Mouse (Mus musculus) lung, postnatal 0 days (tissue): Measurements from ENCODE around the gene Grid2. TPM values are rescaled to one million over a fixed set of nuclear protein-coding genes. Genes with fewer than 3 reads are reported as not detected.

Source experiments
- ATAC-seq: fragments of 200-750 bp; cut with Nextera tagmentation; 2 replicates; pipeline ENCODE4 v1.8.0; 2017; ENCODE audit warnings: moderate library complexity
- DNase-seq: peaks from one replicate; pipeline ENCODE4 v3.0.0-alpha.2; 2016; ENCODE audit warnings: low spot score
- H3K27ac ChIP-seq: fragments of 300-500 bp; sonication (generic); 2 replicates; pipeline ENCODE4 v1.5.1; 2014; ENCODE audit warnings: antibody characterized with exemption, mild to moderate bottlenecking, low read length, mixed read lengths
- H3K27me3 ChIP-seq: fragments of 300-500 bp; sonication (generic); replicated peaks from 2 replicates; pipeline ENCODE4 v1.6.1; 2014; ENCODE audit warnings: low read length, mixed read lengths; ENCODE audit not compliant: insufficient read depth
- H3K36me3 ChIP-seq: fragments of 300-500 bp; sonication (generic); 2 replicates; pipeline ENCODE4 v1.6.1; 2014; ENCODE audit warnings: low read length, mixed read lengths; ENCODE audit not compliant: insufficient read depth
- H3K4me1 ChIP-seq: fragments of 300-500 bp; sonication (generic); 2 replicates; pipeline ENCODE4 v1.6.1; 2014; ENCODE audit warnings: antibody characterized with exemption, low read depth, low read length, mixed read lengths; ENCODE audit not compliant: insufficient read depth
- H3K4me2 ChIP-seq: fragments of 300-500 bp; sonication (generic); replicated peaks from 2 replicates; pipeline ENCODE4 v1.6.1; 2014; ENCODE audit warnings: low read depth, mild to moderate bottlenecking, low read length, moderate library complexity, mixed read lengths
- H3K4me3 ChIP-seq: fragments of 300-500 bp; sonication (generic); 2 replicates; pipeline ENCODE4 v1.5.1; 2014; ENCODE audit warnings: low read depth, low read length
- H3K9ac ChIP-seq: fragments of 300-500 bp; sonication (generic); replicated peaks from 2 replicates; pipeline ENCODE4 v1.6.1; 2014; ENCODE audit warnings: low read depth, mild to moderate bottlenecking
- H3K9me3 ChIP-seq: fragments of 300-500 bp; sonication (generic); 2 replicates; pipeline ENCODE4 v1.6.1; 2016; ENCODE audit warnings: low read length, mixed read lengths
- CTCF ChIP-seq: IDR thresholded peaks from 2 replicates; pipeline ENCODE4 v1.5.1; 2016; ENCODE audit warnings: antibody characterized with exemption, mild to moderate bottlenecking
- EP300 ChIP-seq: IDR thresholded peaks from 2 replicates; pipeline ENCODE4 v1.6.1; 2016; ENCODE audit warnings: antibody characterized with exemption, mild to moderate bottlenecking, control low read depth
- WGBS: fragments of 180-500 bp; shearing (Covaris S2); extraction: QIAGEN DNeasy Blood & Tissue Kit; methylation state at CpG from one replicate; pipeline ENCODE4 v1.1.7; 2014; 5-methylcytosine and 5-hydroxymethylcytosine counted together
- polyA plus RNA-seq: library from polyadenylated mRNA; unstranded; fragments of >200 nt; fragmentation: Nextera tagmentation; extraction: Ambion mirVana; gene quantifications from 2 replicates; pipeline ENCODE4 v1.2.1, GENCODE M21; 2015

The Grid2 gene
- polyA plus RNA-seq, 1 experiment from 2014 or later = 0.45 TPM

- no peak for DNase-seq
- no peaks in the 10 kb centered on the region for H3K9me3 ChIP-seq
- under 1% methylated on average over 53 of the region's 53 CpGs for WGBS
- 0 out of 2 replicates have a peak, but pooled peaks have one; percentile 21 for ATAC-seq
- no peak overlapping the region for H3K9ac ChIP-seq
- H3K4me2 ChIP-seq = peak overlapping the region; percentile 72
- H3K27me3 ChIP-seq = peaks cover 45% of the 10 kb centered on the region
- peak overlapping the region; percentile 41 for H3K4me3 ChIP-seq
- peaks cover 11% of the 10 kb centered on the region for H3K4me1 ChIP-seq
- no peak for TF ChIP-seq CTCF
- no peak for TF ChIP-seq EP300
- H3K36me3 ChIP-seq = no peaks in the 10 kb centered on the region
- no peak overlapping the region for H3K27ac ChIP-seq
These were observed 1473.7 kb downstream of the Grid2 start for GRCm38 (mm10) chr6:64729231-64730011.

DNA sequence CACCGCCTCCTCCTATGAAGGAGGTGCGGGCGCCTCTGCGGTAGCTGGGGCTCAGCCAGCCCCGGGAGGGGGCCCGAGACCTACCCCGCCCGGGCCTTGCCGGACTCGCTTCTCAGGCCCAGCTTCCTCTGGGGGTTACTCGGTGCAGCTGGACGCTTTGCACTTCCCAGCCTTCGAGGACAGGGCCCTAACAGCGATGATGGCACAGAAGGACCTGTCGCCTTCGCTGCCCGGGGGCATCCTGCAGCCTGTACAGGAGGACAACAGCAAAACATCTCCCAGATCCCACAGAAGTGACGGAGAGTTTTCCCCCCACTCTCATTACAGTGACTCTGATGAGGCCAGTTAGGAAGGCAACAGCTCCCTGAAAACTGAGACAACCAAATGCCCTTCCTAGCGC is 1474.4 kb downstream of the Grid2 start:
- TF ChIP-seq CTCF (no peak), EP300 (no peak)
- DNase-seq = no peak
- Histone ChIP-seq H3K4me1 (peaks cover 11% of the 10 kb centered on the region), H3K4me2 (peak overlapping the region; percentile 72), H3K27me3 (peaks cover 51% of the 10 kb centered on the region), H3K36me3 (no peaks in the 10 kb centered on the region), H3K4me3 (peak overlapping the region; percentile 41; the same call in 1 of the 2 replicates), H3K9ac (no peak overlapping the region), H3K27ac (no peak overlapping the region), H3K9me3 (no peaks in the 10 kb centered on the region)
- ATAC-seq = no peak
- WGBS = under 1% methylated on average over 19 of the region's 19 CpGs

DNA sequence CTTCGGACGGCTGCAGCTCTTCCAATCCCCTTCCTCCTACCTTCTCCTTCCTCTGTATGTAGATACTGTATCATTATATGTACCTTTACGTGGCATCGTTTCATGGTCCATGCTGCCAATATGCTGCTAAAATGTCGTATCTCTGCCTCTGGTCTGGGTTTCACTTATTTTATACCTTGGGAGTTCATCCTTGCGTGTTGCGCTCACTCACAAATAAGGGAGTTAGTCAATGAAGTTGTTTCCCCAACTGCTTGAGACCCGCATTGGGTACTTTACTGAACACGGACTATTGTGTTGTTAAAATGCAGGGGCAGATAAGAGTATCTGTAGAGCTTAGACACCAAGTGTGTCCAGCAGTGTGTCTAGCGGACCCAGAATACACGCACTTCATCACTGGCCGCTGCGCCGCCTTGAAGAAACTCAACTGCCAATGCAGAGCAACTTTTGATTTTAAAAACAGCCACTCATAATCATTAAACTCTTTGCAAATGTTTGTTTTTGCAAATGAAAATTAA is 1474.9 kb downstream of the Grid2 start:
- TF ChIP-seq EP300 (no peak), CTCF (no peak)
- Histone ChIP-seq H3K27ac (no peak overlapping the region), H3K27me3 (peaks cover 57% of the 10 kb centered on the region), H3K4me3 (no peak overlapping the region), H3K4me2 (no peak overlapping the region), H3K9ac (no peak overlapping the region), H3K36me3 (no peaks in the 10 kb centered on the region), H3K4me1 (peaks cover 11% of the 10 kb centered on the region), H3K9me3 (no peaks in the 10 kb centered on the region)
- ATAC-seq (no peak), DNase-seq (no peak)
- WGBS = 5% methylated on average over 14 of the region's 14 CpGs

DNA sequence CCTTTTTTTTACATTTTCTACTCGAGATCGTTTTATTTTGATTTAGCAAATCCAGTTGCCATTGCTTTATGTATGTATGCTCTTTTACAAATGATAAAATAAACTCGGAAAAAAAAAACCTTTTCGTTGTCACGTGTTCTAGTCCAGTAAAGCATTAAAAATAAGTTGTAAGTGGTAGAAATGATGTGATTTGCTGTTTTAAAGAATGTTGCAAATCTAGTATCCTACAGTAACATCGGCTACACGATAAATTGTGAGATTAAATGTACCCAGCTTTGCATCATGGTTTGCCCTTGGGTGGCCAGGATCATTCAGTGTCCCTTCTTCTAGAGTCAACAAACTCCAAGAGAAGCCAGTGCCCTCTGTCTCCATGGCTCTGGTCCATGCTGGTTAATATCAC is 1475.5 kb downstream of the Grid2 start:
- no peaks in the 10 kb centered on the region for H3K9me3 ChIP-seq
- H3K27me3 ChIP-seq = peaks cover 57% of the 10 kb centered on the region
- TF ChIP-seq EP300 = no peak
- TF ChIP-seq CTCF = no peak
- ATAC-seq (no peak), DNase-seq (no peak)
- H3K4me2 ChIP-seq = no peak overlapping the region
- H3K9ac ChIP-seq = no peak overlapping the region
- 10% methylated on average over 7 of the region's 7 CpGs for WGBS
- no peak overlapping the region for H3K4me3 ChIP-seq
- no peaks in the 10 kb centered on the region for H3K36me3 ChIP-seq
- peaks cover 11% of the 10 kb centered on the region for H3K4me1 ChIP-seq
- H3K27ac ChIP-seq = no peak overlapping the region

- H3K27me3 ChIP-seq = peaks cover 57% of the 10 kb centered on the region
- no peak overlapping the region for H3K4me2 ChIP-seq
- no peaks in the 10 kb centered on the region for H3K36me3 ChIP-seq
- ATAC-seq (no peak), DNase-seq (no peak)
- WGBS = 7% methylated on average over 8 of the region's 8 CpGs
- no peak overlapping the region for H3K4me3 ChIP-seq
- no peak overlapping the region for H3K27ac ChIP-seq
- TF ChIP-seq CTCF (no peak), EP300 (no peak)
- H3K4me1 ChIP-seq = peaks cover 11% of the 10 kb centered on the region
- H3K9me3 ChIP-seq = no peaks in the 10 kb centered on the region
- no peak overlapping the region for H3K9ac ChIP-seq
These were observed 1476.1 kb downstream of the Grid2 start for GRCm38 (mm10) chr6:64731621-64732320.

- Histone ChIP-seq H3K36me3 (no peaks in the 10 kb centered on the region), H3K4me2 (no peak overlapping the region), H3K27ac (no peak overlapping the region), H3K27me3 (peaks cover 49% of the 10 kb centered on the region), H3K9me3 (no peaks in the 10 kb centered on the region), H3K4me1 (peaks cover 11% of the 10 kb centered on the region), H3K9ac (no peak overlapping the region), H3K4me3 (no peak overlapping the region)
- TF ChIP-seq CTCF = no peak
- TF ChIP-seq EP300 = no peak
- WGBS = 1% methylated on average over 4 of the region's 4 CpGs
- no peak for DNase-seq
- ATAC-seq = no peak
These were observed 1477.6 kb downstream of the Grid2 start for GRCm38 (mm10) chr6:64733311-64733710.
